Mouse (Mus musculus): Measurements from ENCODE around the gene Camkmt. TPM values are rescaled to one million over a fixed set of nuclear protein-coding genes. Genes with fewer than 3 reads are reported as not detected.

Gene Camkmt
- polyA plus RNA-seq, 1 experiment from 2014 or later = 10.1 TPM

DNA sequence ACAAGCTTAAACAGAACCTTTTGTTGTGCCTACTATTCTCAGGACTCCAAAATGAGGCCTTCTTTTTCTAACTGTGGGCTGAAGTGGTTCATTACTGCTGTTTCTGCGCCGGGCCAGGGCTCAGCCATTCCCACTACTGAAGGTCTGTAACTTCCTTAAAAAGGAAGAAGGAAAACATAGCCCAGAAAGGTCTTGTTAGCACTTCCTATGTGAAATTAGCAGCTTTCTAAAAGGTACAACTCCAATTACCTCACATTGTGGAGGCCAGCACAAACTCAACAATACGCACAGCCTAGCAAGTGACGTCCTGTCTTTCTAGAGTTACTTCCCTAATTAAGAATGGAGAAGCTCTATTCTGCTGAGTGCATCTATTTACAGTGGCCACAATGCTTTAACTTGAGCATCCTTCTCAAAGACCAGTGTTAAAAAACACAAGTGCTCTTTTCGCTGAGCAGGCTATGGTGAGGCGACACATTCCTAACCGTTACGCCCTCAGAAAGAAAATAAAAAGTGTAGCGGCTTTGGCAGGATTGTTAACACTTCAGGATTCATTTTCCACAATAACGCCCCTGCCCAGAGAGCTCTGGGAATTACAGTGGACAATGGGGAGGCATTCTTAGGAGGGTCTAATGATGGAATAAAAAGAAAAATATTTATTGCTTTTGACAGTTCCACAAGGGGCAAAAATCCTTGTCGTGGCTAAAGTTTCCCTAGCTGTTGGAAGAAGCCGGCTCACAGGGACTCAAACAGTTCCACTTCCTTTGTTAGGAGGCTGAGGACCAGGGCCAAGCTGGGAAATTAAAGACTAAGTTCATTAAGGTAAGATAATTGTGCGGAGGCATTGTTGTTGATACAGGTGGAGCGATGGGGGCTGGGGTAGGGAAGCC, 398.5 kb downstream of the Camkmt start:
- WGBS = 7% methylated on average over 14 of the region's 14 CpGs
- Histone ChIP-seq H3K27me3 (replicated peaks; ENCODE audit: control insufficient read depth, insufficient read depth, low read length) (peaks cover 91% of the 10 kb centered on the region), H3K4me2 (ENCODE audit: low read depth, low read length) (no peak overlapping the region; the same call in 1 of the 2 replicates), H3K4me1 (ENCODE audit: control insufficient read depth, insufficient read depth, low read length) (no peaks in the 10 kb centered on the region), H3K9ac (ENCODE audit: low read depth, low read length) (no peak overlapping the region), H3K36me3 (ENCODE audit: control insufficient read depth, insufficient read depth, low read length) (no peaks in the 10 kb centered on the region), H3K4me3 (ENCODE audit: low read depth, low read length) (no peak overlapping the region), H3K9me3 (ENCODE audit: control insufficient read depth, low read length) (no peaks in the 10 kb centered on the region), H3K27ac (replicated peaks; ENCODE audit: low read depth, low read length) (no peak overlapping the region; the same call in 1 of the 2 replicates)
- DNase-seq (ENCODE audit: low spot score) (peak; percentile 48), ATAC-seq (ENCODE audit: low read depth) (peak; percentile 41)

- H3K27ac ChIP-seq (replicated peaks; ENCODE audit: low read depth, low read length) = no peak overlapping the region; the same call in 1 of the 2 replicates
- H3K9ac ChIP-seq (ENCODE audit: low read depth, low read length) = no peak overlapping the region
- H3K27me3 ChIP-seq (replicated peaks; ENCODE audit: control insufficient read depth, insufficient read depth, low read length) = peaks cover 85% of the 10 kb centered on the region
- 3% methylated on average over 10 of the region's 10 CpGs for WGBS
- DNase-seq (ENCODE audit: low spot score) = no peak
- no peaks in the 10 kb centered on the region for H3K9me3 ChIP-seq (ENCODE audit: control insufficient read depth, low read length)
- H3K4me2 ChIP-seq (ENCODE audit: low read depth, low read length) = no peak overlapping the region; the same call in 1 of the 2 replicates
- no peak overlapping the region for H3K4me3 ChIP-seq (ENCODE audit: low read depth, low read length)
- no peaks in the 10 kb centered on the region for H3K36me3 ChIP-seq (ENCODE audit: control insufficient read depth, insufficient read depth, low read length)
- H3K4me1 ChIP-seq (ENCODE audit: control insufficient read depth, insufficient read depth, low read length) = no peaks in the 10 kb centered on the region
- no peak for ATAC-seq (ENCODE audit: low read depth)
Measured at GRCm38 (mm10) chr17:85489488-85489980, 399.2 kb downstream of the Camkmt start.

- WGBS = 76% methylated on average over 3 of the region's 3 CpGs
- Histone ChIP-seq H3K4me3 (ENCODE audit: low read depth, low read length) (no peak overlapping the region), H3K27me3 (replicated peaks; ENCODE audit: control insufficient read depth, insufficient read depth, low read length) (peaks cover 68% of the 10 kb centered on the region), H3K27ac (replicated peaks; ENCODE audit: low read depth, low read length) (no peak overlapping the region), H3K9me3 (ENCODE audit: control insufficient read depth, low read length) (peaks cover 11% of the 10 kb centered on the region; the same call in 1 of the 2 replicates), H3K4me1 (ENCODE audit: control insufficient read depth, insufficient read depth, low read length) (no peaks in the 10 kb centered on the region), H3K9ac (ENCODE audit: low read depth, low read length) (no peak overlapping the region), H3K36me3 (ENCODE audit: control insufficient read depth, insufficient read depth, low read length) (no peaks in the 10 kb centered on the region), H3K4me2 (ENCODE audit: low read depth, low read length) (no peak overlapping the region)
- no peak for DNase-seq (ENCODE audit: low spot score)
- ATAC-seq (ENCODE audit: low read depth) = no peak
Measured at GRCm38 (mm10) chr17:85491491-85491890, 401.1 kb downstream of the Camkmt start.

DNA sequence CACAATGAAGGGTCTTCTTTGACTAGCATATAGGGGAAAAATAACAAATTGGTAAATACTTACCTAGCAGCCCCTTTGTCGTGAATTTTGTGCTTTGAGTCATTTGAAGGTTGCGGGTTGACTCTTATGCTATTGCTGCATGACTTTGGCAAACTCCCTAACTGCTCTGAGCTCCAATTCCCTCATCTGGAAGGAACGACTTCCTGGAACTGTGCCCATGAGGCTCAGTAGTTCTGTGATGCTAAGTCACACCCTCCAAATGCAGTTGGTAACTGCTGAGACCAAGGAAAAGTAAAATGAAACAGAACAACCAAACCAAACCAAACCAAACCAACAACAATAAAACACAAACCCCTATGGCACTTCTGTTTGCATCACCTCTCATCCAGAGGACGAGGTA, 403.2 kb downstream of the Camkmt start:
- DNase-seq (ENCODE audit: low spot score) (peak; percentile 43), ATAC-seq (ENCODE audit: low read depth) (no peak)
- Histone ChIP-seq H3K27me3 (replicated peaks; ENCODE audit: control insufficient read depth, insufficient read depth, low read length) (peaks cover 48% of the 10 kb centered on the region), H3K4me1 (ENCODE audit: control insufficient read depth, insufficient read depth, low read length) (no peaks in the 10 kb centered on the region), H3K27ac (replicated peaks; ENCODE audit: low read depth, low read length) (no peak overlapping the region), H3K4me3 (ENCODE audit: low read depth, low read length) (no peak overlapping the region), H3K9me3 (ENCODE audit: control insufficient read depth, low read length) (peaks cover 12% of the 10 kb centered on the region; the same call in 1 of the 2 replicates), H3K9ac (ENCODE audit: low read depth, low read length) (no peak overlapping the region), H3K36me3 (ENCODE audit: control insufficient read depth, insufficient read depth, low read length) (no peaks in the 10 kb centered on the region), H3K4me2 (ENCODE audit: low read depth, low read length) (no peak overlapping the region)
- WGBS = 51% methylated on average over 4 of the region's 4 CpGs

- H3K9me3 ChIP-seq (ENCODE audit: control insufficient read depth, low read length) = peaks cover 12% of the 10 kb centered on the region; the same call in 1 of the 2 replicates
- no peak overlapping the region for H3K9ac ChIP-seq (ENCODE audit: low read depth, low read length)
- no peak overlapping the region for H3K27ac ChIP-seq (replicated peaks; ENCODE audit: low read depth, low read length)
- WGBS = 93% methylated on average over 3 of the region's 3 CpGs
- DNase-seq (ENCODE audit: low spot score) (no peak), ATAC-seq (ENCODE audit: low read depth) (no peak)
- H3K36me3 ChIP-seq (ENCODE audit: control insufficient read depth, insufficient read depth, low read length) = no peaks in the 10 kb centered on the region
- H3K27me3 ChIP-seq (replicated peaks; ENCODE audit: control insufficient read depth, insufficient read depth, low read length) = peaks cover 32% of the 10 kb centered on the region
- H3K4me3 ChIP-seq (ENCODE audit: low read depth, low read length) = no peak overlapping the region
- no peaks in the 10 kb centered on the region for H3K4me1 ChIP-seq (ENCODE audit: control insufficient read depth, insufficient read depth, low read length)
- no peak overlapping the region for H3K4me2 ChIP-seq (ENCODE audit: low read depth, low read length)
Measured at GRCm38 (mm10) chr17:85495012-85495754, 404.8 kb downstream of the Camkmt start.

DNA sequence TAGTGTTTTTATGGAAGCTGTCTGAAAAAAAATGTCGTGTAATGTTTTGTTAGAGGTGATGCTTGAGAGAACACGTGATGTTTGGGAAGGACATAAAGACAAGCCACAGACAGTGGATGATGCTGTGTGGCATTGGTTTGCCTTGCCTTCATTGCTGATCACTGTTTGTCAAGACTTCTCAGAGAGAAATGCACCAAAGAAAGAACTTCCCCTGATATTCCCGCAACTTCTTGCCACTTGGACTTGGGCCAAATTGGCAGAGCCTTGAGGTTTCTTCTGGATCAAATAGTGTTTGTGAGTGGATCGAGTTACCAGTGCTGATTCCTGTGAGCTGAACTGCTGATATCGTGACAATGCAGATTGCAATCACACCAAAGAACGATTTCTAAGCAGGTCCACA, 405.5 kb downstream of the Camkmt start:
- no peak for ATAC-seq (ENCODE audit: low read depth)
- Histone ChIP-seq H3K4me1 (ENCODE audit: control insufficient read depth, insufficient read depth, low read length) (no peaks in the 10 kb centered on the region), H3K4me2 (ENCODE audit: low read depth, low read length) (no peak overlapping the region), H3K9ac (ENCODE audit: low read depth, low read length) (no peak overlapping the region), H3K9me3 (ENCODE audit: control insufficient read depth, low read length) (peaks cover 12% of the 10 kb centered on the region; the same call in 1 of the 2 replicates), H3K27ac (replicated peaks; ENCODE audit: low read depth, low read length) (no peak overlapping the region), H3K4me3 (ENCODE audit: low read depth, low read length) (no peak overlapping the region), H3K36me3 (ENCODE audit: control insufficient read depth, insufficient read depth, low read length) (no peaks in the 10 kb centered on the region), H3K27me3 (replicated peaks; ENCODE audit: control insufficient read depth, insufficient read depth, low read length) (peaks cover 25% of the 10 kb centered on the region)
- 79% methylated on average over 6 of the region's 6 CpGs for WGBS
- no peak for DNase-seq (ENCODE audit: low spot score)

- ATAC-seq (ENCODE audit: low read depth) (no peak), DNase-seq (ENCODE audit: low spot score) (no peak)
- Histone ChIP-seq H3K4me1 (ENCODE audit: control insufficient read depth, insufficient read depth, low read length) (no peaks in the 10 kb centered on the region), H3K9ac (ENCODE audit: low read depth, low read length) (no peak overlapping the region), H3K27ac (replicated peaks; ENCODE audit: low read depth, low read length) (no peak overlapping the region), H3K27me3 (replicated peaks; ENCODE audit: control insufficient read depth, insufficient read depth, low read length) (no peaks in the 10 kb centered on the region), H3K4me3 (ENCODE audit: low read depth, low read length) (no peak overlapping the region), H3K36me3 (ENCODE audit: control insufficient read depth, insufficient read depth, low read length) (no peaks in the 10 kb centered on the region), H3K4me2 (ENCODE audit: low read depth, low read length) (no peak overlapping the region), H3K9me3 (ENCODE audit: control insufficient read depth, low read length) (peaks cover 5% of the 10 kb centered on the region; the same call in 1 of the 2 replicates)
Measured at GRCm38 (mm10) chr17:85504888-85505287, 414.5 kb downstream of the Camkmt start.

- Histone ChIP-seq H3K4me2 (ENCODE audit: low read depth, low read length) (no peak overlapping the region), H3K36me3 (ENCODE audit: control insufficient read depth, insufficient read depth, low read length) (no peaks in the 10 kb centered on the region), H3K4me1 (ENCODE audit: control insufficient read depth, insufficient read depth, low read length) (no peaks in the 10 kb centered on the region), H3K9ac (ENCODE audit: low read depth, low read length) (no peak overlapping the region), H3K27ac (replicated peaks; ENCODE audit: low read depth, low read length) (no peak overlapping the region), H3K4me3 (ENCODE audit: low read depth, low read length) (no peak overlapping the region), H3K9me3 (ENCODE audit: control insufficient read depth, low read length) (peaks cover 5% of the 10 kb centered on the region; the same call in 1 of the 2 replicates), H3K27me3 (replicated peaks; ENCODE audit: control insufficient read depth, insufficient read depth, low read length) (no peaks in the 10 kb centered on the region)
- ATAC-seq (ENCODE audit: low read depth) = no peak
- WGBS = 74% methylated on average over 15 of the region's 15 CpGs
- DNase-seq (ENCODE audit: low spot score) = no peak
Measured at GRCm38 (mm10) chr17:85506206-85507088, 416.1 kb downstream of the Camkmt start.

Data from embryonic facial prominence, embryonic 14.5 days (tissue).